Mouse (Mus musculus) ES-Bruce4 (cell line): ENCODE measurements around the gene BC028528.
A peak's percentile ranks its signal among the peaks of the same experiment; 100 is the strongest.

Source experiments
- CTCF ChIP-seq: IDR thresholded peaks from one replicate; pipeline ENCODE4 v1.8.1; 2011; ENCODE audit warnings: low read depth, low read length
- EP300 ChIP-seq: IDR thresholded peaks from 2 replicates; pipeline ENCODE4 v1.6.1; 2011; ENCODE audit warnings: low read depth, low read length; ENCODE audit not compliant: insufficient read depth
- POLR2A ChIP-seq: IDR thresholded peaks from one replicate; pipeline ENCODE4 v1.8.1; 2011; ENCODE audit warnings: low read length; ENCODE audit not compliant: insufficient read depth

GRCm38 (mm10) chr3:95928658-95929503 is 37.1 kb upstream of the BC028528 start, which contains the start of gene Anp32e:
- TF ChIP-seq CTCF, result no peak
- peak; percentile 46 for TF ChIP-seq POLR2A
- 0 out of 2 replicates have a peak, but pooled peaks have one; percentile 35 for TF ChIP-seq EP300
